Mouse (Mus musculus) heart, embryonic 16.5 days (tissue): ENCODE data around the gene Cars2. TPM values are rescaled to one million over a fixed set of nuclear protein-coding genes. Genes with fewer than 3 reads are reported as not detected.
"Not testable (repeated sequence)": the region's sequence is repeated elsewhere in the genome, so short reads cannot be mapped to it uniquely, and the experiment has no call there.

Experiments used
- ATAC-seq: fragments of 200-750 bp; cut with Nextera tagmentation; replicated peaks from 2 replicates; pipeline ENCODE4 v1.8.0; 2017; ENCODE audit warnings: moderate number of reproducible peaks; ENCODE audit not compliant: insufficient read depth, low FRiP score; ENCODE audit errors: extremely low read depth
- H3K27ac ChIP-seq: fragments of 300-500 bp; sonication (generic); 2 replicates; pipeline ENCODE4 v1.5.1; 2014; ENCODE audit warnings: mild to moderate bottlenecking, low read length, control low read depth, moderate library complexity
- H3K27me3 ChIP-seq: fragments of 300-500 bp; sonication (generic); 2 replicates; pipeline ENCODE4 v1.6.1; 2014; ENCODE audit warnings: low read length, mixed read lengths; ENCODE audit not compliant: control insufficient read depth, insufficient read depth
- H3K36me3 ChIP-seq: fragments of 300-500 bp; sonication (generic); 2 replicates; pipeline ENCODE4 v1.6.1; 2014; ENCODE audit not compliant: control insufficient read depth, insufficient read depth
- H3K4me1 ChIP-seq: fragments of 300-500 bp; sonication (generic); 2 replicates; pipeline ENCODE4 v1.6.1; 2014; ENCODE audit warnings: low read length, mixed read lengths; ENCODE audit not compliant: control insufficient read depth, insufficient read depth
- H3K4me2 ChIP-seq: fragments of 300-500 bp; sonication (generic); 2 replicates; pipeline ENCODE4 v1.6.1; 2014; ENCODE audit warnings: low read depth, mild to moderate bottlenecking, control low read depth, low read length
- H3K4me3 ChIP-seq: fragments of 300-500 bp; sonication (generic); 2 replicates; pipeline ENCODE4 v1.5.1; 2014; ENCODE audit warnings: mild to moderate bottlenecking, control low read depth, low read length
- H3K9ac ChIP-seq: fragments of 300-500 bp; sonication (generic); 2 replicates; pipeline ENCODE4 v1.6.1; 2014; ENCODE audit warnings: low read length, control low read depth
- H3K9me3 ChIP-seq: fragments of 300-500 bp; sonication (generic); replicated peaks from 2 replicates; pipeline ENCODE4 v1.6.1; 2016; ENCODE audit warnings: low read length; ENCODE audit not compliant: control insufficient read depth
- WGBS: fragments of 180-500 bp; shearing (Covaris S2); extraction: QIAGEN DNeasy Blood & Tissue Kit; methylation state at CpG from one replicate; pipeline ENCODE4 v1.1.7; 2014; 5-methylcytosine and 5-hydroxymethylcytosine counted together
- polyA plus RNA-seq: library from polyadenylated mRNA; unstranded; fragments of >200 nt; fragmentation: Nextera tagmentation; extraction: Ambion mirVana; gene quantifications from 2 replicates; pipeline ENCODE4 v1.2.1, GENCODE M21; 2015

Gene Cars2
- polyA plus RNA-seq, 1 experiment from 2014 or later = 36.0 TPM

GRCm38 (mm10) chr8:11506802-11507201 is 43.8 kb downstream of the Cars2 start:
- Histone ChIP-seq H3K4me1 (peaks cover 5% of the 10 kb centered on the region), H3K27ac (no peak overlapping the region), H3K4me2 (no peak overlapping the region), H3K4me3 (no peak overlapping the region), H3K36me3 (peaks cover 62% of the 10 kb centered on the region), H3K27me3 (no peaks in the 10 kb centered on the region), H3K9me3 (no peaks in the 10 kb centered on the region), H3K9ac (no peak overlapping the region)
- 69% methylated on average over 6 of the region's 6 CpGs for WGBS
- no peak for ATAC-seq

- H3K36me3 ChIP-seq = peaks cover 54% of the 10 kb centered on the region
- no peak for ATAC-seq
- H3K9me3 ChIP-seq = no peaks in the 10 kb centered on the region
- no peak overlapping the region for H3K4me3 ChIP-seq
- H3K4me2 ChIP-seq = no peak overlapping the region
- no peaks in the 10 kb centered on the region; the same call in 1 of the 2 replicates for H3K4me1 ChIP-seq
- 80% methylated on average over 14 of the region's 14 CpGs for WGBS
- no peak overlapping the region for H3K27ac ChIP-seq
- H3K27me3 ChIP-seq = no peaks in the 10 kb centered on the region
- no peak overlapping the region for H3K9ac ChIP-seq
Observed at GRCm38 (mm10) chr8:11506074-11506473, 44.5 kb downstream of the Cars2 start.

GRCm38 (mm10) chr8:11503476-11504232 is 46.9 kb downstream of the Cars2 start:
- H3K36me3 ChIP-seq = peaks cover 35% of the 10 kb centered on the region
- H3K9ac ChIP-seq = no peak overlapping the region
- no peak overlapping the region for H3K27ac ChIP-seq
- H3K4me1 ChIP-seq = no peaks in the 10 kb centered on the region
- H3K9me3 ChIP-seq = no peaks in the 10 kb centered on the region
- ATAC-seq = no peak
- H3K4me3 ChIP-seq = no peak overlapping the region
- H3K27me3 ChIP-seq = no peaks in the 10 kb centered on the region
- 79% methylated on average over 13 of the region's 13 CpGs for WGBS
- no peak overlapping the region for H3K4me2 ChIP-seq

GRCm38 (mm10) chr8:11498786-11499485 is 51.6 kb downstream of the Cars2 start:
- H3K27ac ChIP-seq = no peak overlapping the region
- ATAC-seq = no peak

GRCm38 (mm10) chr8:11498281-11498680 is 52.3 kb downstream of the Cars2 start:
- no peaks in the 10 kb centered on the region for H3K27me3 ChIP-seq
- 0 out of 2 replicates have a peak, but pooled peaks cover 7% of the 10 kb centered on the region for H3K36me3 ChIP-seq
- no peak overlapping the region for H3K27ac ChIP-seq
- H3K4me2 ChIP-seq = peak overlapping the region; percentile 90
- peaks cover 10% of the 10 kb centered on the region for H3K4me1 ChIP-seq
- H3K9ac ChIP-seq = peak overlapping the region; percentile 89
- no peak for ATAC-seq
- 68% methylated on average over 12 of the region's 12 CpGs for WGBS
- peak overlapping the region; percentile 92 for H3K4me3 ChIP-seq
- no peaks in the 10 kb centered on the region for H3K9me3 ChIP-seq

More at GRCm38 (mm10) chr8:11498786-11499485, 51.6 kb downstream of the Cars2 start:
- Histone ChIP-seq H3K36me3 (peaks cover 9% of the 10 kb centered on the region; the same call in 1 of the 2 replicates), H3K27me3 (no peaks in the 10 kb centered on the region), H3K4me3 (no peak overlapping the region), H3K9ac (no peak overlapping the region), H3K4me1 (peaks cover 10% of the 10 kb centered on the region), H3K9me3 (no peaks in the 10 kb centered on the region), H3K4me2 (peak overlapping the region; percentile 18; the same call in 1 of the 2 replicates)
- 77% methylated on average over 4 of the region's 4 CpGs for WGBS

GRCm38 (mm10) chr8:11497017-11497990 is 53.3 kb downstream of the Cars2 start, which contains the start of gene Naxd:
Gene Naxd (plus strand): TSS chr8:11497506.
- peak within 1 kb of the TSS; percentile 90 for H3K4me2 ChIP-seq
- peak; percentile 96 for ATAC-seq
- H3K36me3 ChIP-seq = no peaks in the 10 kb centered on the region
- peak within 1 kb of the TSS; percentile 64 for H3K27ac ChIP-seq
- H3K9ac ChIP-seq = peak within 1 kb of the TSS; percentile 89
- peak within 1 kb of the TSS; percentile 92 for H3K4me3 ChIP-seq
- WGBS = 3% methylated on average over 73 of the region's 73 CpGs
- no peaks in the 10 kb centered on the region for H3K27me3 ChIP-seq
- no peaks in the 10 kb centered on the region for H3K9me3 ChIP-seq
- H3K4me1 ChIP-seq = peaks cover 10% of the 10 kb centered on the region

- not testable (repeated sequence) for H3K9me3 ChIP-seq, H3K4me3 ChIP-seq, H3K27ac ChIP-seq, H3K4me2 ChIP-seq, ATAC-seq, H3K36me3 ChIP-seq, H3K9ac ChIP-seq, H3K27me3 ChIP-seq, H3K4me1 ChIP-seq
- WGBS = 88% methylated on average over 2 of the region's 2 CpGs
Observed at GRCm38 (mm10) chr8:11492340-11492739, 58.2 kb downstream of the Cars2 start.

GRCm38 (mm10) chr8:11487229-11487628 is 63.4 kb downstream of the Cars2 start:
- H3K4me2 ChIP-seq = no peak overlapping the region
- H3K9ac ChIP-seq = no peak overlapping the region
- ATAC-seq = no peak
- H3K4me3 ChIP-seq = no peak overlapping the region
- H3K9me3 ChIP-seq = no peaks in the 10 kb centered on the region
- no peaks in the 10 kb centered on the region for H3K36me3 ChIP-seq
- WGBS = 60% methylated on average over 4 of the region's 4 CpGs
- H3K4me1 ChIP-seq = peaks cover 4% of the 10 kb centered on the region
- no peak overlapping the region for H3K27ac ChIP-seq
- H3K27me3 ChIP-seq = 0 out of 2 replicates have a peak, but pooled peaks cover 4% of the 10 kb centered on the region
